Mouse (Mus musculus) stomach, postnatal 0 days (tissue): ENCODE measurements around the gene Ppp6r3. TPM values are rescaled to one million over a fixed set of nuclear protein-coding genes. Genes with fewer than 3 reads are reported as not detected.

ENCODE experiments used
- ATAC-seq: fragments of 200-750 bp; cut with Nextera tagmentation; 2 replicates; pipeline ENCODE4 v1.8.0; 2017; ENCODE audit not compliant: low FRiP score, low TSS enrichment
- DNase-seq: peaks from one replicate; pipeline ENCODE4 v3.0.0-alpha.2; 2016; ENCODE audit warnings: low spot score
- H3K27ac ChIP-seq: fragments of 300-500 bp; sonication (generic); replicated peaks from 2 replicates; pipeline ENCODE4 v1.5.1; 2014; ENCODE audit warnings: mild to moderate bottlenecking, control low read depth
- H3K27me3 ChIP-seq: fragments of 300-500 bp; sonication (generic); 2 replicates; pipeline ENCODE4 v1.6.1; 2014; ENCODE audit warnings: low read length; ENCODE audit not compliant: control insufficient read depth, insufficient read depth
- H3K36me3 ChIP-seq: fragments of 300-500 bp; sonication (generic); 2 replicates; pipeline ENCODE4 v1.6.1; 2014; ENCODE audit warnings: low read length, mixed read lengths; ENCODE audit not compliant: control insufficient read depth, insufficient read depth
- H3K4me1 ChIP-seq: fragments of 300-500 bp; sonication (generic); replicated peaks from 2 replicates; pipeline ENCODE4 v1.6.1; 2014; ENCODE audit warnings: antibody characterized with exemption; ENCODE audit not compliant: control insufficient read depth, insufficient read depth
- H3K4me2 ChIP-seq: fragments of 300-500 bp; sonication (generic); replicated peaks from 2 replicates; pipeline ENCODE4 v1.6.1; 2014; ENCODE audit warnings: low read depth, mild to moderate bottlenecking, control low read depth, moderate library complexity
- H3K4me3 ChIP-seq: fragments of 300-500 bp; sonication (generic); 2 replicates; pipeline ENCODE4 v1.5.1; 2014; ENCODE audit warnings: low read depth, low read length, control low read depth
- H3K9ac ChIP-seq: fragments of 300-500 bp; sonication (generic); 2 replicates; pipeline ENCODE4 v1.6.1; 2014; ENCODE audit warnings: mild to moderate bottlenecking, low read length, control low read depth, mixed read lengths
- H3K9me3 ChIP-seq: fragments of 300-500 bp; sonication (generic); 2 replicates; pipeline ENCODE4 v1.6.1; 2016; ENCODE audit warnings: low read length; ENCODE audit not compliant: control insufficient read depth
- CTCF ChIP-seq: IDR thresholded peaks from 2 replicates; pipeline ENCODE4 v1.5.1; 2016; ENCODE audit warnings: antibody characterized with exemption, low read depth, mild to moderate bottlenecking, moderate library complexity
- EP300 ChIP-seq: optimal IDR thresholded peaks from 2 replicates; pipeline ENCODE3; 2016; ENCODE audit warnings: antibody characterized with exemption
- WGBS: fragments of 180-500 bp; shearing (Covaris S2); extraction: QIAGEN DNeasy Blood & Tissue Kit; methylation state at CpG from one replicate; pipeline ENCODE4 v1.1.7; 2014; 5-methylcytosine and 5-hydroxymethylcytosine counted together
- polyA plus RNA-seq: library from polyadenylated mRNA; unstranded; fragments of >200 nt; fragmentation: Nextera tagmentation; extraction: Ambion mirVana; gene quantifications from 2 replicates; pipeline ENCODE4 v1.2.1, GENCODE M21; 2015

Gene Ppp6r3
- polyA plus RNA-seq, 1 experiment from 2014 or later: 18.6 TPM

DNA sequence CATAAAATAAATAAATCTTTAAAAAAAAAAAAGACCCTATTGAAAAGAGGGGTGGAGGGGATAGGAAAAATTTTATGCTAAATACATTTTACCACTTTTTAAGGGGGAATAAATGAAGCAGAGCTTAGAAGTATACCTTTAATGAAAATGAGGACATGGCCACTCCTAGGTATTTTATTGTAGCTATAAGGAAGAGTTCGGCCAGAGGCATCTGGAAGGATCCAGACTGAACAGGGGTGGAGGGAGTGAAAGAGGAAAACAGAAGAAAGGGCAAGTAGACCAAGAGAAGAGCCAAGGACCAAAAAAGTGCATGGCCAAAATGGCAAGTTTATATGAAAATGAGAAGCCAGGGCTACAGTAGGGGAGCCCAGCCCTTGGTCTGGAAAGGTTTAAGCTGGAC is 25.4 kb downstream of the Ppp6r3 start:
- TF ChIP-seq EP300 (no peak), CTCF (no peak)
- no peak overlapping the region for H3K9ac ChIP-seq
- 88% methylated on average over 1 of the region's 1 CpGs for WGBS
- H3K4me1 ChIP-seq: no peaks in the 10 kb centered on the region
- DNase-seq: no peak
- H3K27me3 ChIP-seq: no peaks in the 10 kb centered on the region
- no peak for ATAC-seq
- H3K9me3 ChIP-seq: no peaks in the 10 kb centered on the region
- H3K36me3 ChIP-seq: no peaks in the 10 kb centered on the region
- no peak overlapping the region for H3K4me3 ChIP-seq
- no peak overlapping the region for H3K4me2 ChIP-seq
- no peak overlapping the region for H3K27ac ChIP-seq

DNA sequence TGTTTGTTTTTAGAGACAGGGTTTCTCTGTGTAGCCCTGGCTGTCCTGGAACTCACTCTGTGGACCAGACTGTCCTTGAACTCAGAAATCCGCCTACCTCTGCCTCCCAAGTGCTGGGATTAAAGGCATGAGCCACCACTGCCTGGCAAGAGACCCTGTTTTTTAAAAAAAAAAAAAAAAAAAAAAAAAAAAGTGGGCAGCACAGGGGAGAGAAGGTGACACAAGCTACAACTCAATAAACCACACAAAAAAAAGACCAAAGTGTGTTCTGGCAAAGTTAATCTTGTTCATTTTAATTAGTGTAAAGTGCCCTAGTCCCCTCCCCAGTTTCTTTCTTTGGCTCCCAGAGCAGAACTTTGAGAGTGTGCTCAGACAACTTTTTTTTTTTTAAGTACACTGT is 26.3 kb downstream of the Ppp6r3 start:
- ATAC-seq: no peak
- no peak for TF ChIP-seq CTCF
- TF ChIP-seq EP300: no peak
- Histone ChIP-seq H3K36me3 (no peaks in the 10 kb centered on the region), H3K9me3 (no peaks in the 10 kb centered on the region), H3K27ac (no peak overlapping the region), H3K4me2 (no peak overlapping the region), H3K27me3 (no peaks in the 10 kb centered on the region), H3K9ac (no peak overlapping the region), H3K4me3 (no peak overlapping the region), H3K4me1 (no peaks in the 10 kb centered on the region)
- no peak for DNase-seq
- WGBS: 77% methylated on average over 1 of the region's 1 CpGs

DNA sequence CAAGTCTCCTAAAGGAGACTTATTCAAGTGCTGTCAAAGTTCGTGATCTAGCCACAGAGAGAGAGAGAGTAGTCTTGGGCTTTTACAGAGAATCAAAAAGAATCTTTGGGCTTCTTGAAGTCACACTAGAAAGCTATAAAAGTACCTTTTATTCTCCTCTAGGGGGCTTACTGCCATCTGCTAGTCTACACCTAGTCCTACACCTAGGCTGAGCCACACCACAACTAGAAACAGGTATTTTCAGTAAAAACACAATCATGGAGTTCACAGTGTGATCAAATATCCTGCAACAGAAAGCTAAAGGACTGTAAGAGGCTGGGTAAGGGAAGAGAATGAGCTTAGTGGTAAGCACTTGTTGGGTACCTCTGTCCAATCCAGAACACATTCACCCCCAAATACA is 27.2 kb downstream of the Ppp6r3 start:
- Histone ChIP-seq H3K9ac (no peak overlapping the region), H3K4me1 (no peaks in the 10 kb centered on the region), H3K4me2 (no peak overlapping the region), H3K9me3 (no peaks in the 10 kb centered on the region), H3K27me3 (no peaks in the 10 kb centered on the region), H3K4me3 (no peak overlapping the region), H3K36me3 (no peaks in the 10 kb centered on the region), H3K27ac (no peak overlapping the region)
- DNase-seq: no peak
- WGBS: 100% methylated on average over 1 of the region's 1 CpGs
- ATAC-seq: no peak
- TF ChIP-seq CTCF (no peak), EP300 (no peak)

DNA sequence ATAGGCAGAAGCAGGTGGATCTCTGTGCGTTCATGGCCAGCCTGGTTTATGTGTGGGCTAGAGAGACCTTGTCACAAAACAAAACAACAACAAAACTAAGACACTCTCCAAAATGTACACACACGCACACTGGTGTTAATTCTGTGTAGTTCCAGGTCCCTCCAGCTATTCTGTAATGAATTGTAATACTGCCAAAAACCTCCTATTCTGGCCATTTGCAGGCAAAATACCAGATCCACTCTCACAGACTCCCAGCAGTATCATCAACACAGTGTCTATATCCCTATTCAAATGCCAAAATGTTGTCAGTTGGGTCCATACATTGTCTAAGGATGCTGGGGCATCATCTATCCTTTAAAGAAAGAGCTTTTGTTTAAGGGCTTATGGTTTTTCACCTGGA is 30.6 kb downstream of the Ppp6r3 start:
- ATAC-seq (no peak), DNase-seq (no peak)
- Histone ChIP-seq H3K9me3 (no peaks in the 10 kb centered on the region), H3K4me1 (no peaks in the 10 kb centered on the region), H3K36me3 (no peaks in the 10 kb centered on the region), H3K4me3 (no peak overlapping the region), H3K27ac (no peak overlapping the region), H3K9ac (no peak overlapping the region), H3K4me2 (no peak overlapping the region), H3K27me3 (no peaks in the 10 kb centered on the region)
- TF ChIP-seq EP300 (no peak), CTCF (no peak)
- 93% methylated on average over 2 of the region's 2 CpGs for WGBS

DNA sequence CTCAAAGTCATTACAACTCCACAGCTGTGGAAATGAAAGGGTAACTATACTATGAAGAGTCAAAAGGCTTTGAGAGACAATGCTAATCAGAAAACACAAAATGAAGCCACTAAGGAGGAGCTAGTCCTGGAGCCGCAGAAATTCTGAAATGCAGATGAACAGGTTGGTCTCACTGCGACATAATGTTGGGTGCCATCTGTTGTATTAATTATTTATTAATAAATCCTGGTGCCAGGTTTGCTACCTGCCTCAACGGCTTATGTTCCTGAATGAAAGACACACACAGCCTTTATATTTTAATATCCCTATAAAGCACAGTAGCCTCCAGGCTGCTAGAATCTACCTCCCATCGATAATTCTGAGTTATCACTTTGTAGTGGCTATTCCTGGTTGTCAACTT is 33.0 kb downstream of the Ppp6r3 start:
- no peaks in the 10 kb centered on the region for H3K9me3 ChIP-seq
- no peak for DNase-seq
- no peaks in the 10 kb centered on the region for H3K27me3 ChIP-seq
- no peak overlapping the region for H3K27ac ChIP-seq
- 96% methylated on average over 4 of the region's 4 CpGs for WGBS
- no peaks in the 10 kb centered on the region for H3K4me1 ChIP-seq
- no peak overlapping the region for H3K4me2 ChIP-seq
- H3K4me3 ChIP-seq: no peak overlapping the region
- no peaks in the 10 kb centered on the region for H3K36me3 ChIP-seq
- no peak overlapping the region for H3K9ac ChIP-seq
- ATAC-seq: no peak
- TF ChIP-seq EP300: no peak
- TF ChIP-seq CTCF: no peak

DNA sequence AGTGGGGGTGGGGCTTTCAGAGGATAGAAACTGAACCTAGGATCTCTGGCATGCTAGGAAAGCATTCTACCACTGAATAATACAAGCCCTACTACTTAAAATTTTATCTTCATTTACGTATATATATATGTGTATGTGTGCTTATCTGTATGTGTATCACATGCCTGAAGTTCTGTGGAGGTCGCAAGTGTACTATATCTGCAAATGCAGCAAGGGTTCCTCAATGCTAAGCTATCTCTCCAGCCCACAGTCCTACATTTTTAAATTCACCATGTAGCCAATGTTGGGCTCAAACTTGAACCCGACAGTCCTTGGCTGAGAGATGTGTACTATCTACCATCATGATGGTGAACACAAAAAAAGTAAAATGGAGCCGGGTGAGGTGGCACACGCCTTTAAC is 34.6 kb downstream of the Ppp6r3 start:
- H3K9me3 ChIP-seq: no peaks in the 10 kb centered on the region
- no peak for ATAC-seq
- no peak overlapping the region for H3K27ac ChIP-seq
- WGBS: 87% methylated on average over 5 of the region's 5 CpGs
- H3K27me3 ChIP-seq: no peaks in the 10 kb centered on the region
- H3K36me3 ChIP-seq: no peaks in the 10 kb centered on the region
- no peak overlapping the region for H3K4me3 ChIP-seq
- no peak overlapping the region for H3K4me2 ChIP-seq
- no peaks in the 10 kb centered on the region for H3K4me1 ChIP-seq
- DNase-seq: no peak
- no peak overlapping the region for H3K9ac ChIP-seq
- TF ChIP-seq EP300: no peak
- no peak for TF ChIP-seq CTCF

DNA sequence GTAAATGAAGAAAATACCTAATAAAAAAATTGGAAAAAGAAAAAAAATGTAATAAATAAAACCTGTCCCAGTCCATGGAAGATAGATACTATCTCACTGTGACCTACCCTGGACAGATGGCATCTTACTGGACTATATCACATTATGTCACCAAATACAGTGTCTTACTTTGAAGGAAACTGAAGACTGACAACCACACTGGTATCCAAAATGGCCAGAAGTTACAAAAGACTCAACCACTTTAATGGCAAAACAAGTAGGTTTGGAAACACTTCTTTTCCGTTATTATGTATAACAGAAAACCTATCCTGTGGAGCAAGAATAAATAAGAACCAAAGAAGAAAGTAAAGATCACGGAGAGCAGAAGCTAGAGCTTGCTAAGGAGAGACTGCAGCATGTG is 35.3 kb downstream of the Ppp6r3 start:
- H3K9ac ChIP-seq: no peak overlapping the region
- no peak overlapping the region for H3K27ac ChIP-seq
- no peaks in the 10 kb centered on the region for H3K36me3 ChIP-seq
- no peaks in the 10 kb centered on the region for H3K27me3 ChIP-seq
- DNase-seq (no peak), ATAC-seq (no peak)
- TF ChIP-seq CTCF (no peak), EP300 (no peak)
- H3K9me3 ChIP-seq: no peaks in the 10 kb centered on the region
- H3K4me2 ChIP-seq: no peak overlapping the region
- H3K4me1 ChIP-seq: no peaks in the 10 kb centered on the region
- 94% methylated on average over 2 of the region's 2 CpGs for WGBS
- no peak overlapping the region for H3K4me3 ChIP-seq
